Mouse (Mus musculus): Measurements from ENCODE around the gene Nrxn1. TPM values are rescaled to one million over a fixed set of nuclear protein-coding genes. Genes with fewer than 3 reads are reported as not detected.

The Nrxn1 gene
- polyA plus RNA-seq, 1 experiment from 2014 or later, result 4.2 TPM

- H3K4me3 ChIP-seq (ENCODE audit: low read depth, low read length), result no peak overlapping the region
- no peak overlapping the region for H3K4me2 ChIP-seq (ENCODE audit: low read length)
- no peak overlapping the region for H3K27ac ChIP-seq (ENCODE audit: low read depth)
- no peaks in the 10 kb centered on the region for H3K4me1 ChIP-seq (replicated peaks; ENCODE audit: control insufficient read depth, insufficient read depth, low read length)
- no peaks in the 10 kb centered on the region for H3K27me3 ChIP-seq (replicated peaks; ENCODE audit: control insufficient read depth, insufficient read depth, low read length)
- no peak overlapping the region for H3K9ac ChIP-seq (ENCODE audit: low read length)
- no peak for ATAC-seq (replicated peaks; ENCODE audit: low FRiP score, low TSS enrichment, low read depth)
- H3K9me3 ChIP-seq (ENCODE audit: control insufficient read depth, low read length), result no peaks in the 10 kb centered on the region
- WGBS, result 75% methylated on average over 5 of the region's 5 CpGs
- no peak for DNase-seq (ENCODE audit: low spot score)
- no peaks in the 10 kb centered on the region for H3K36me3 ChIP-seq (ENCODE audit: control insufficient read depth, insufficient read depth, low read length)
Measured at GRCm38 (mm10) chr17:90695086-90695584, 397.7 kb downstream of the Nrxn1 start.

GRCm38 (mm10) chr17:90684172-90684571 lies 408.7 kb downstream of the Nrxn1 start:
- H3K9me3 ChIP-seq (ENCODE audit: control insufficient read depth, low read length), result no peaks in the 10 kb centered on the region
- no peak overlapping the region for H3K9ac ChIP-seq (ENCODE audit: low read length)
- no peak overlapping the region for H3K4me2 ChIP-seq (ENCODE audit: low read length)
- no peaks in the 10 kb centered on the region for H3K36me3 ChIP-seq (ENCODE audit: control insufficient read depth, insufficient read depth, low read length)
- H3K27ac ChIP-seq (ENCODE audit: low read depth), result no peak overlapping the region
- H3K4me3 ChIP-seq (ENCODE audit: low read depth, low read length), result no peak overlapping the region
- DNase-seq (ENCODE audit: low spot score), result no peak
- no peak for ATAC-seq (replicated peaks; ENCODE audit: low FRiP score, low TSS enrichment, low read depth)
- no peaks in the 10 kb centered on the region for H3K27me3 ChIP-seq (replicated peaks; ENCODE audit: control insufficient read depth, insufficient read depth, low read length)
- H3K4me1 ChIP-seq (replicated peaks; ENCODE audit: control insufficient read depth, insufficient read depth, low read length), result no peaks in the 10 kb centered on the region

- no peak overlapping the region for H3K9ac ChIP-seq (ENCODE audit: low read length)
- no peak for DNase-seq (ENCODE audit: low spot score)
- H3K36me3 ChIP-seq (ENCODE audit: control insufficient read depth, insufficient read depth, low read length), result no peaks in the 10 kb centered on the region
- H3K4me2 ChIP-seq (ENCODE audit: low read length), result no peak overlapping the region
- H3K9me3 ChIP-seq (ENCODE audit: control insufficient read depth, low read length), result no peaks in the 10 kb centered on the region
- no peaks in the 10 kb centered on the region for H3K4me1 ChIP-seq (replicated peaks; ENCODE audit: control insufficient read depth, insufficient read depth, low read length)
- WGBS, result 93% methylated on average over 1 of the region's 1 CpGs
- H3K4me3 ChIP-seq (ENCODE audit: low read depth, low read length), result no peak overlapping the region
- ATAC-seq (replicated peaks; ENCODE audit: low FRiP score, low TSS enrichment, low read depth), result no peak
- no peak overlapping the region for H3K27ac ChIP-seq (ENCODE audit: low read depth)
- H3K27me3 ChIP-seq (replicated peaks; ENCODE audit: control insufficient read depth, insufficient read depth, low read length), result no peaks in the 10 kb centered on the region
Measured at GRCm38 (mm10) chr17:90681019-90681418, 411.9 kb downstream of the Nrxn1 start.

- H3K9ac ChIP-seq (ENCODE audit: low read length), result no peak overlapping the region
- H3K4me2 ChIP-seq (ENCODE audit: low read length), result no peak overlapping the region
- H3K36me3 ChIP-seq (ENCODE audit: control insufficient read depth, insufficient read depth, low read length), result no peaks in the 10 kb centered on the region
- 56% methylated on average over 2 of the region's 2 CpGs for WGBS
- no peaks in the 10 kb centered on the region for H3K4me1 ChIP-seq (replicated peaks; ENCODE audit: control insufficient read depth, insufficient read depth, low read length)
- no peak overlapping the region for H3K27ac ChIP-seq (ENCODE audit: low read depth)
- ATAC-seq (replicated peaks; ENCODE audit: low FRiP score, low TSS enrichment, low read depth) (no peak), DNase-seq (ENCODE audit: low spot score) (no peak)
- no peaks in the 10 kb centered on the region for H3K9me3 ChIP-seq (ENCODE audit: control insufficient read depth, low read length)
- no peaks in the 10 kb centered on the region for H3K27me3 ChIP-seq (replicated peaks; ENCODE audit: control insufficient read depth, insufficient read depth, low read length)
- H3K4me3 ChIP-seq (ENCODE audit: low read depth, low read length), result no peak overlapping the region
Measured at GRCm38 (mm10) chr17:90676676-90677075, 416.2 kb downstream of the Nrxn1 start.

- 86% methylated on average over 2 of the region's 2 CpGs for WGBS
Measured at GRCm38 (mm10) chr17:90662318-90662717, 430.6 kb downstream of the Nrxn1 start.

GRCm38 (mm10) chr17:90654506-90654905 lies 438.4 kb downstream of the Nrxn1 start:
- no peaks in the 10 kb centered on the region for H3K4me1 ChIP-seq (replicated peaks; ENCODE audit: control insufficient read depth, insufficient read depth, low read length)
- H3K9me3 ChIP-seq (ENCODE audit: control insufficient read depth, low read length), result no peaks in the 10 kb centered on the region
- no peak overlapping the region for H3K4me3 ChIP-seq (ENCODE audit: low read depth, low read length)
- DNase-seq (ENCODE audit: low spot score) (no peak), ATAC-seq (replicated peaks; ENCODE audit: low FRiP score, low TSS enrichment, low read depth) (no peak)
- no peak overlapping the region for H3K27ac ChIP-seq (ENCODE audit: low read depth)
- H3K4me2 ChIP-seq (ENCODE audit: low read length), result no peak overlapping the region
- H3K9ac ChIP-seq (ENCODE audit: low read length), result no peak overlapping the region
- H3K36me3 ChIP-seq (ENCODE audit: control insufficient read depth, insufficient read depth, low read length), result no peaks in the 10 kb centered on the region
- H3K27me3 ChIP-seq (replicated peaks; ENCODE audit: control insufficient read depth, insufficient read depth, low read length), result no peaks in the 10 kb centered on the region
- 73% methylated on average over 1 of the region's 1 CpGs for WGBS

More at GRCm38 (mm10) chr17:90662318-90662717, 430.6 kb downstream of the Nrxn1 start:
- no peak overlapping the region for H3K4me2 ChIP-seq (ENCODE audit: low read length)
- H3K36me3 ChIP-seq (ENCODE audit: control insufficient read depth, insufficient read depth, low read length), result no peaks in the 10 kb centered on the region
- H3K4me3 ChIP-seq (ENCODE audit: low read depth, low read length), result no peak overlapping the region
- ATAC-seq (replicated peaks; ENCODE audit: low FRiP score, low TSS enrichment, low read depth) (no peak), DNase-seq (ENCODE audit: low spot score) (no peak)
- no peaks in the 10 kb centered on the region for H3K9me3 ChIP-seq (ENCODE audit: control insufficient read depth, low read length)
- H3K27me3 ChIP-seq (replicated peaks; ENCODE audit: control insufficient read depth, insufficient read depth, low read length), result no peaks in the 10 kb centered on the region
- H3K27ac ChIP-seq (ENCODE audit: low read depth), result no peak overlapping the region
- no peaks in the 10 kb centered on the region for H3K4me1 ChIP-seq (replicated peaks; ENCODE audit: control insufficient read depth, insufficient read depth, low read length)
- no peak overlapping the region for H3K9ac ChIP-seq (ENCODE audit: low read length)

GRCm38 (mm10) chr17:90653347-90653746 lies 439.5 kb downstream of the Nrxn1 start:
- no peak overlapping the region for H3K9ac ChIP-seq (ENCODE audit: low read length)
- no peak for ATAC-seq (replicated peaks; ENCODE audit: low FRiP score, low TSS enrichment, low read depth)
- no peaks in the 10 kb centered on the region for H3K9me3 ChIP-seq (ENCODE audit: control insufficient read depth, low read length)
- no peaks in the 10 kb centered on the region for H3K4me1 ChIP-seq (replicated peaks; ENCODE audit: control insufficient read depth, insufficient read depth, low read length)
- H3K36me3 ChIP-seq (ENCODE audit: control insufficient read depth, insufficient read depth, low read length), result no peaks in the 10 kb centered on the region
- no peaks in the 10 kb centered on the region for H3K27me3 ChIP-seq (replicated peaks; ENCODE audit: control insufficient read depth, insufficient read depth, low read length)
- H3K27ac ChIP-seq (ENCODE audit: low read depth), result no peak overlapping the region
- WGBS, result 56% methylated on average over 2 of the region's 2 CpGs
- no peak overlapping the region for H3K4me3 ChIP-seq (ENCODE audit: low read depth, low read length)
- H3K4me2 ChIP-seq (ENCODE audit: low read length), result no peak overlapping the region
- DNase-seq (ENCODE audit: low spot score), result no peak

- Histone ChIP-seq H3K27ac (ENCODE audit: low read depth) (no peak overlapping the region), H3K27me3 (replicated peaks; ENCODE audit: control insufficient read depth, insufficient read depth, low read length) (no peaks in the 10 kb centered on the region), H3K4me2 (ENCODE audit: low read length) (no peak overlapping the region), H3K4me3 (ENCODE audit: low read depth, low read length) (no peak overlapping the region), H3K9me3 (ENCODE audit: control insufficient read depth, low read length) (no peaks in the 10 kb centered on the region), H3K9ac (ENCODE audit: low read length) (no peak overlapping the region), H3K4me1 (replicated peaks; ENCODE audit: control insufficient read depth, insufficient read depth, low read length) (no peaks in the 10 kb centered on the region), H3K36me3 (ENCODE audit: control insufficient read depth, insufficient read depth, low read length) (no peaks in the 10 kb centered on the region)
- ATAC-seq (replicated peaks; ENCODE audit: low FRiP score, low TSS enrichment, low read depth), result no peak
- no peak for DNase-seq (ENCODE audit: low spot score)
- WGBS, result 34% methylated on average over 1 of the region's 1 CpGs
Measured at GRCm38 (mm10) chr17:90650279-90650678, 442.6 kb downstream of the Nrxn1 start.

- Histone ChIP-seq H3K27me3 (replicated peaks; ENCODE audit: control insufficient read depth, insufficient read depth, low read length) (no peaks in the 10 kb centered on the region), H3K4me1 (replicated peaks; ENCODE audit: control insufficient read depth, insufficient read depth, low read length) (no peaks in the 10 kb centered on the region), H3K4me2 (ENCODE audit: low read length) (no peak overlapping the region), H3K9me3 (ENCODE audit: control insufficient read depth, low read length) (no peaks in the 10 kb centered on the region), H3K4me3 (ENCODE audit: low read depth, low read length) (no peak overlapping the region), H3K27ac (ENCODE audit: low read depth) (no peak overlapping the region), H3K9ac (ENCODE audit: low read length) (no peak overlapping the region), H3K36me3 (ENCODE audit: control insufficient read depth, insufficient read depth, low read length) (no peaks in the 10 kb centered on the region)
- ATAC-seq (replicated peaks; ENCODE audit: low FRiP score, low TSS enrichment, low read depth) (no peak), DNase-seq (ENCODE audit: low spot score) (no peak)
- WGBS, result 55% methylated on average over 2 of the region's 2 CpGs
Measured at GRCm38 (mm10) chr17:90638970-90639524, 453.8 kb downstream of the Nrxn1 start.
